Mouse (Mus musculus) spleen, adult 2 months (tissue): ENCODE measurements around the gene Xylt2.

Experiments used
- CTCF ChIP-seq: fragments of 200-500 bp; IDR thresholded peaks from 2 replicates; pipeline ENCODE4 v1.5.1; 2011; ENCODE audit warnings: mild to moderate bottlenecking, inconsistent platforms; ENCODE audit not compliant: insufficient read depth, insufficient read length, insufficient replicate concordance; ENCODE audit errors: extremely low read depth
- POLR2A ChIP-seq: fragments of 200-500 bp; IDR thresholded peaks from 2 replicates; pipeline ENCODE4 v1.6.1; 2011; ENCODE audit warnings: low read depth, low read length, inconsistent platforms

- TF ChIP-seq CTCF = no peak
- no peak for TF ChIP-seq POLR2A
Measured at GRCm38 (mm10) chr11:94617646-94618045, 59.7 kb downstream of the Xylt2 start.
